Mouse (Mus musculus): ENCODE measurements around the gene 1700016C15Rik. TPM values are rescaled to one million over a fixed set of nuclear protein-coding genes. Genes with fewer than 3 reads are reported as not detected.

The 1700016C15Rik gene
- polyA plus RNA-seq, 1 experiment from 2014 or later, result not detected

Other genes starting within 250 kb of the 1700016C15Rik start
- gene Adss, start 66.7 kb downstream of the 1700016C15Rik start, polyA plus RNA-seq (2014; fragmentation: Nextera tagmentation; extraction: Ambion mirVana), result 57.7 and 58.4 TPM in 2 replicates